Mouse (Mus musculus): Measurements from ENCODE around the gene Tgfb3. TPM values are rescaled to one million over a fixed set of nuclear protein-coding genes. Genes with fewer than 3 reads are reported as not detected.
A peak's percentile ranks its signal among the peaks of the same experiment; 100 is the strongest.

The Tgfb3 gene
- polyA plus RNA-seq, 1 experiment from 2014 or later: 2.1 TPM

DNA sequence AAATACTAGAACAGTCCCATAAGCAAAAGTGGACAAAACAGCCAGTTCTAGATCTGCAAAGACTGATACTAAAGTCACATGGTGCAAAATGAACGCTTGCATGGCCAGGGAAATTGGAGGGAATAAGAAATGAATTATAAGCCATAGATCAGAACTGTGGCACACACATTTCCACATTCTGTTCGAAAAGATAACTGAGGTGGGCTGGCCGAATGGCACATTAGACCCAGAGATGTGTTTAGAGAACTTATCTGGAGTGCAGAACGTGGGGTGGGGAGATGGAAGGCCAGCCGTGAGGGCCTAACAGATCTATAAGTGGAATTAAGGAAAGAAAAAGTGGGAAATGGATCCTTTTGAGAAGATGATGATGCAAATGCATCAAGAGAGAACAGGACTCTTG is 27.4 kb downstream of the Tgfb3 start:
- 95% methylated on average over 5 of the region's 5 CpGs for WGBS
- ATAC-seq (ENCODE audit: low FRiP score, low TSS enrichment) (no peak), DNase-seq (no peak)
- H3K4me1 ChIP-seq (ENCODE audit: control insufficient read depth, insufficient read depth, low read length): no peaks in the 10 kb centered on the region
- no peaks in the 10 kb centered on the region for H3K9me3 ChIP-seq (ENCODE audit: control insufficient read depth, low read length)
- H3K27me3 ChIP-seq (ENCODE audit: control insufficient read depth, insufficient read depth, low read length): no peaks in the 10 kb centered on the region
- no peak overlapping the region for H3K4me3 ChIP-seq (replicated peaks; ENCODE audit: low read depth, low read length)
- H3K36me3 ChIP-seq (ENCODE audit: control insufficient read depth, insufficient read depth, low read length): no peaks in the 10 kb centered on the region
- no peak overlapping the region for H3K27ac ChIP-seq (replicated peaks; ENCODE audit: low read depth, low read length)
- H3K4me2 ChIP-seq (ENCODE audit: low read length): no peak overlapping the region
- H3K9ac ChIP-seq (replicated peaks; ENCODE audit: low read length): no peak overlapping the region

DNA sequence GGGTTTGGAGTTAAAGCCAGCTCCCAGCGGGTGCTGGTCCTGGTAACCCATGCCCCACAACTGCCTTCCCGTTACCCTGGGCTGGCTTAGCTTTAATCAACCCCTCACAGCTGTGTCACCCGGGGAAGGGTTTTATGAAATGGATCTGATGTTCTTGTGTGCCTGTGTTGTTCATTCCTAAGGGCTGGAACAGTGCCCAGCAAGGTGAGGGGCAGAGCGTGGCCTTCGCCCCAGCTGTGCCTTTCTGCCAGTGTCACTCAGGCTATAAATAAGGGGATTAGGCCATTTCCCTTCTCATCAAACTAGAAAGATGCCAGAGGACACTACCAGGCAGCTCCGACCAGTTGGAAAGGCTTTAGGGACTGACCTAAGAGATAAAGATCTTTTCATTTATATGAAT is 29.0 kb downstream of the Tgfb3 start:
- no peaks in the 10 kb centered on the region for H3K27me3 ChIP-seq (ENCODE audit: control insufficient read depth, insufficient read depth, low read length)
- no peak overlapping the region for H3K4me2 ChIP-seq (ENCODE audit: low read length)
- H3K9me3 ChIP-seq (ENCODE audit: control insufficient read depth, low read length): no peaks in the 10 kb centered on the region
- H3K4me1 ChIP-seq (ENCODE audit: control insufficient read depth, insufficient read depth, low read length): no peaks in the 10 kb centered on the region
- no peaks in the 10 kb centered on the region for H3K36me3 ChIP-seq (ENCODE audit: control insufficient read depth, insufficient read depth, low read length)
- 48% methylated on average over 6 of the region's 6 CpGs for WGBS
- no peak overlapping the region for H3K27ac ChIP-seq (replicated peaks; ENCODE audit: low read depth, low read length)
- no peak overlapping the region for H3K4me3 ChIP-seq (replicated peaks; ENCODE audit: low read depth, low read length)
- H3K9ac ChIP-seq (replicated peaks; ENCODE audit: low read length): no peak overlapping the region
- ATAC-seq (ENCODE audit: low FRiP score, low TSS enrichment): no peak
- no peak for DNase-seq

DNA sequence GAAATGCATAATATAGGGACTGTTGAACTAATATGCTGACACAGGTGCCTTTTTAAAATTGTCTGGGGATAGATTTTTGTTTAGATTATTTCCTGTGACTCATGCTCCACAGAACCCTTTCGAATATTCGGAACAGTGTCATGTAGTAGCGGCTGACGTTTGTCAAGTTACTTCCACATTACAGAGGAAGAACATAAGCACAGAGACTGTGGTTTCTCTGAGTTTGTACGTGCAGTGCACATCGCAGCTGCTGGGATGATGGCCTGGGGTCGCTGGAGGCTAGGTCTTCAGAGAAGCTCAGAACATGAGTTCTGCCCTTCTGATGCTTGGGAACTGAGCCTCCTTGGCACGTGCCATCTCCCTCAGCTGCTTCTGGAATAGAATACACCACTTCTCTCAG is 31.5 kb downstream of the Tgfb3 start:
- DNase-seq (no peak), ATAC-seq (ENCODE audit: low FRiP score, low TSS enrichment) (no peak)
- H3K27ac ChIP-seq (replicated peaks; ENCODE audit: low read depth, low read length): no peak overlapping the region
- H3K9ac ChIP-seq (replicated peaks; ENCODE audit: low read length): no peak overlapping the region
- WGBS: 86% methylated on average over 8 of the region's 8 CpGs
- H3K4me1 ChIP-seq (ENCODE audit: control insufficient read depth, insufficient read depth, low read length): no peaks in the 10 kb centered on the region
- no peaks in the 10 kb centered on the region for H3K27me3 ChIP-seq (ENCODE audit: control insufficient read depth, insufficient read depth, low read length)
- no peaks in the 10 kb centered on the region for H3K36me3 ChIP-seq (ENCODE audit: control insufficient read depth, insufficient read depth, low read length)
- H3K9me3 ChIP-seq (ENCODE audit: control insufficient read depth, low read length): 0 out of 2 replicates have a peak, but pooled peaks cover 7% of the 10 kb centered on the region
- H3K4me2 ChIP-seq (ENCODE audit: low read length): no peak overlapping the region
- H3K4me3 ChIP-seq (replicated peaks; ENCODE audit: low read depth, low read length): no peak overlapping the region

DNA sequence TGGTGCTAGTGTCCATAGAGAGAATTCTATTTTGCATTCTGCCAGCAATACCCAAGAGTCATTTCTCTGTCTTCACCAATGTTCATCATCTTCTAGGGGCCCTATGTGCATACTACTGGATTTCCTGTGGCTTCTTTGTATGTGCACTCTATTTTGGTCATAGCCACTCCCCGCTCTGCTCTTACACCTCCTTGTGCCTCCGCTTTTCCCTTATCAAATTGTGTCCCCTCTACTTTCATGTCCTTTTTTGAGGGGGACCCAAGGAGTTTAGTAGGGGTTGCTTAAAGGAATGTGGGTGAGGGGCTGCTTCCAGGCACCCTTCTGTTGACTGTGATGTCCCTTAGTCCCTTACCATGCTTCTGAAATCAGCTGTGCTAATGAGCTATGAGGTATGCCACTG is 32.1 kb downstream of the Tgfb3 start:
- Histone ChIP-seq H3K27ac (replicated peaks; ENCODE audit: low read depth, low read length) (no peak overlapping the region), H3K9me3 (ENCODE audit: control insufficient read depth, low read length) (0 out of 2 replicates have a peak, but pooled peaks cover 7% of the 10 kb centered on the region), H3K4me1 (ENCODE audit: control insufficient read depth, insufficient read depth, low read length) (no peaks in the 10 kb centered on the region), H3K4me2 (ENCODE audit: low read length) (no peak overlapping the region), H3K27me3 (ENCODE audit: control insufficient read depth, insufficient read depth, low read length) (no peaks in the 10 kb centered on the region), H3K36me3 (ENCODE audit: control insufficient read depth, insufficient read depth, low read length) (no peaks in the 10 kb centered on the region), H3K9ac (replicated peaks; ENCODE audit: low read length) (no peak overlapping the region), H3K4me3 (replicated peaks; ENCODE audit: low read depth, low read length) (no peak overlapping the region)
- DNase-seq (no peak), ATAC-seq (ENCODE audit: low FRiP score, low TSS enrichment) (no peak)
- 94% methylated on average over 2 of the region's 2 CpGs for WGBS

DNA sequence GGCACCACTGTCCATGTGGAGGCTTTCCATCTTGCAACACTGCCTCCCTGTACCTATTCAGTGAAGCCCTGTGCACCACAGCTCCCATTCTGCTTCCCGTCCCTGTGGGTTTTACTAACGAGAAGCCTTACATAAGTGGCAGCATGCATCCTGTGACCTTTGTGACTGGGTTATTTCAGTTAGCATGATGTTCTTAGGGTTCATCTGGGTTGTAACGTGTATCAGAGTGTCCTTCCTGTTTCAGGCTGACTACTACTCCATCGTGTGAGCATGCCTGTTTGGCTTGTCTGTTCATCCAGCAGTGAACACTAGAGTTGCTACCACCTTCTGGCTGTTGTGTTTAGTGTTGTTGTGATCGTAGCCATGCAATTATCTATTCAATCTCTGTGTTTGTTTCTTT is 32.7 kb downstream of the Tgfb3 start:
- WGBS: 90% methylated on average over 5 of the region's 5 CpGs
- H3K36me3 ChIP-seq (ENCODE audit: control insufficient read depth, insufficient read depth, low read length): no peaks in the 10 kb centered on the region
- no peak for ATAC-seq (ENCODE audit: low FRiP score, low TSS enrichment)
- no peaks in the 10 kb centered on the region for H3K27me3 ChIP-seq (ENCODE audit: control insufficient read depth, insufficient read depth, low read length)
- no peak for DNase-seq
- H3K4me2 ChIP-seq (ENCODE audit: low read length): no peak overlapping the region
- H3K4me1 ChIP-seq (ENCODE audit: control insufficient read depth, insufficient read depth, low read length): no peaks in the 10 kb centered on the region
- 0 out of 2 replicates have a peak, but pooled peaks cover 7% of the 10 kb centered on the region for H3K9me3 ChIP-seq (ENCODE audit: control insufficient read depth, low read length)
- H3K27ac ChIP-seq (replicated peaks; ENCODE audit: low read depth, low read length): no peak overlapping the region
- H3K9ac ChIP-seq (replicated peaks; ENCODE audit: low read length): no peak overlapping the region
- H3K4me3 ChIP-seq (replicated peaks; ENCODE audit: low read depth, low read length): no peak overlapping the region

DNA sequence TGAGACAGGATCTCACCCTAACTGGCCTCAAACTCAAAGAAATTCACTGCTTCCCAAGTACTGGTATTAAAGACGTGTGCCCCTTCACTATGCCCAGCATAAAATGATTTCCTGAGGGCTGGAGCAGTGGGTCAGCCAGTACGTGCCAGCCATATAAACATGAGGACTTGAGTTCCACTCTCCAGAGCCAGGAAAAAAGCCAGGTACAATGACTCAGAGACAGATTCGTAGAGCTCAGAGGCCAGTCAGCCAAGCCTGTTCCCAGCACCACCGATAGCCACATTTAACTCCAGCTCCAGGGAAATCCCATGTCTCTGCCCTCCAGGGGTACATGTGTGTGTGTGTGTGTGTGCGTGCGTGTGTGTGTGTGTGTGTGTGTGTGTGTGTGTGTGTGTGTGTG is 39.1 kb downstream of the Tgfb3 start:
- 0 out of 2 replicates have a peak, but pooled peaks cover 4% of the 10 kb centered on the region for H3K4me1 ChIP-seq (ENCODE audit: control insufficient read depth, insufficient read depth, low read length)
- no peaks in the 10 kb centered on the region for H3K27me3 ChIP-seq (ENCODE audit: control insufficient read depth, insufficient read depth, low read length)
- DNase-seq (no peak), ATAC-seq (ENCODE audit: low FRiP score, low TSS enrichment) (no peak)
- no peak overlapping the region for H3K27ac ChIP-seq (replicated peaks; ENCODE audit: low read depth, low read length)
- no peaks in the 10 kb centered on the region for H3K36me3 ChIP-seq (ENCODE audit: control insufficient read depth, insufficient read depth, low read length)
- no peak overlapping the region for H3K4me2 ChIP-seq (ENCODE audit: low read length)
- WGBS: 90% methylated on average over 6 of the region's 6 CpGs
- H3K4me3 ChIP-seq (replicated peaks; ENCODE audit: low read depth, low read length): no peak overlapping the region
- 0 out of 2 replicates have a peak, but pooled peaks cover 7% of the 10 kb centered on the region for H3K9me3 ChIP-seq (ENCODE audit: control insufficient read depth, low read length)
- no peak overlapping the region for H3K9ac ChIP-seq (replicated peaks; ENCODE audit: low read length)

DNA sequence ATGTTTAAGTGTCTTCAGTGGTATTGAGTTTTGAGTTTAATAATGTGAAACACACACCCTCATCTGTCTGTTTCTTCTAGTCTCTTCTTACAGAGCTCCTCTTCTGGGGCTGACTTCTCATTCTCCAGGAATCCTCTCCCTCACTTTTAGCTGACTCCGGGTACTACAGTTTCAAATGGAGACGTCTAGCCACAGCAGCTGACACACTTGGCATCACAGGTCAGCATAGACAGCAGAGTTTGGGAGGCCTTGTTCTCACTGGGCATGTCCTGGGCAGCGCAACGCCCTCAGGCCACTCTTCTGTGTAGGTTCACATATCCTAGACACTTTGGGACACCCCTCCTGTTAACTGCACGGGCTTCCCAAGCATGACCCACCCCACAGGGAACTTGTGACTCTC is 39.8 kb downstream of the Tgfb3 start:
- Histone ChIP-seq H3K27ac (replicated peaks; ENCODE audit: low read depth, low read length) (no peak overlapping the region), H3K9ac (replicated peaks; ENCODE audit: low read length) (no peak overlapping the region), H3K4me2 (ENCODE audit: low read length) (no peak overlapping the region), H3K36me3 (ENCODE audit: control insufficient read depth, insufficient read depth, low read length) (no peaks in the 10 kb centered on the region), H3K27me3 (ENCODE audit: control insufficient read depth, insufficient read depth, low read length) (no peaks in the 10 kb centered on the region), H3K9me3 (ENCODE audit: control insufficient read depth, low read length) (0 out of 2 replicates have a peak, but pooled peaks cover 7% of the 10 kb centered on the region), H3K4me3 (replicated peaks; ENCODE audit: low read depth, low read length) (no peak overlapping the region), H3K4me1 (ENCODE audit: control insufficient read depth, insufficient read depth, low read length) (0 out of 2 replicates have a peak, but pooled peaks cover 4% of the 10 kb centered on the region)
- WGBS: 85% methylated on average over 5 of the region's 5 CpGs
- DNase-seq: no peak
- ATAC-seq (ENCODE audit: low FRiP score, low TSS enrichment): no peak

DNA sequence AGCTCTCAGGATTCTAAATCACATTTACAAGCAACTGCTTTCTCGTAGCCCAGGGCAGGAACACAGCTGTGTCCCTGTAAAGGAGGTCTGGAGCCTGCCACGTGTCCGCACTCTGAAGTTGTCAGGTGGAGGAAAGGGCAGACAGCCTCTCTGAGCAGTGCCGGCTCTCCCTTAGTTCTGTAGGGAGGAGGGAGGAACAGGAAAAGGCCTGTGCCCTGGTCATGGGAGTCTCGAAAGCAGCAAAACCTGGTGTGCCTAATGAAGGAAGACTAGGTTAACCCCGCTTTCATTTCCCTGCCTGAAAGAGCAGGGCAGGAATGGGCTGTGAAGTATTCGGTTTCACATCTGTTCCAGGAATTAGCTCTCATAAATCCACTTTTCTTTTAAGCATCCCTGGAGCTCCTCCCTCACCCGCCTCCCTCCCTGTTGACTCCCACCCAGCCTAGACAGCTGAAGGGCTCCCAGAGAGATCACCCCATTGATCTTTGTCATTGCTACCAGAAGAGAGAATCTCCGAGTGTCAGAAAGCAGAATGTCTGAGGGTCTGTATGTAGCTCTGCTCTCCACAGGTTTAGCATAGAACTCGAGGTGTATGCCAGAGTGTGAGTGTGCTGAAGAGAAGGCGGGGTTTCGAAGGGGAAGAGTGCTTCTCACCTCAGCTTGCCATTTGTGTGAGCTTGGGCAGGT is 41.5 kb downstream of the Tgfb3 start:
- WGBS: 27% methylated on average over 12 of the region's 12 CpGs
- no peak overlapping the region; the same call in 1 of the 2 replicates for H3K27ac ChIP-seq (replicated peaks; ENCODE audit: low read depth, low read length)
- ATAC-seq (ENCODE audit: low FRiP score, low TSS enrichment): no peak

More for the DNA sequence above, 41.5 kb downstream of the Tgfb3 start:
- no peaks in the 10 kb centered on the region for H3K9me3 ChIP-seq (ENCODE audit: control insufficient read depth, low read length)
- no peak overlapping the region for H3K4me2 ChIP-seq (ENCODE audit: low read length)
- no peak overlapping the region; the same call in 1 of the 2 replicates for H3K9ac ChIP-seq (replicated peaks; ENCODE audit: low read length)
- no peak overlapping the region for H3K4me3 ChIP-seq (replicated peaks; ENCODE audit: low read depth, low read length)
- H3K36me3 ChIP-seq (ENCODE audit: control insufficient read depth, insufficient read depth, low read length): no peaks in the 10 kb centered on the region
- 0 out of 2 replicates have a peak, but pooled peaks cover 4% of the 10 kb centered on the region for H3K4me1 ChIP-seq (ENCODE audit: control insufficient read depth, insufficient read depth, low read length)
- peak; percentile 24 for DNase-seq
- H3K27me3 ChIP-seq (ENCODE audit: control insufficient read depth, insufficient read depth, low read length): no peaks in the 10 kb centered on the region

Data from midbrain, embryonic 14.5 days (tissue).